Mouse (Mus musculus): Measurements from ENCODE around the gene E2f1. TPM values are rescaled to one million over a fixed set of nuclear protein-coding genes. Genes with fewer than 3 reads are reported as not detected.

E2f1 gene
- polyA plus RNA-seq, 1 experiment from 2014 or later: 5.7 TPM

- Histone ChIP-seq H3K4me3 (ENCODE audit: low read depth, low read length) (no peak overlapping the region), H3K9me3 (ENCODE audit: control insufficient read depth, low read length) (no peaks in the 10 kb centered on the region), H3K9ac (ENCODE audit: low read length) (no peak overlapping the region), H3K4me2 (replicated peaks; ENCODE audit: low read depth) (no peak overlapping the region), H3K27ac (replicated peaks) (no peak overlapping the region), H3K36me3 (ENCODE audit: control insufficient read depth, insufficient read depth, low read length) (peaks cover 8% of the 10 kb centered on the region), H3K4me1 (replicated peaks; ENCODE audit: control insufficient read depth, insufficient read depth) (no peaks in the 10 kb centered on the region), H3K27me3 (ENCODE audit: control insufficient read depth, insufficient read depth, low read length) (no peaks in the 10 kb centered on the region)
- TF ChIP-seq EP300 (optimal IDR thresholded peaks at IDR 0.05) (no peak), CTCF (IDR thresholded peaks at IDR 0.05; ENCODE audit: low read depth) (no peak)
- DNase-seq (ENCODE audit: low spot score) (no peak), ATAC-seq (ENCODE audit: low FRiP score, low TSS enrichment) (no peak)
- 85% methylated on average over 2 of the region's 2 CpGs for WGBS
These were observed 44.4 kb downstream of the E2f1 start for GRCm38 (mm10) chr2:154525285-154525684.

GRCm38 (mm10) chr2:154522334-154522733, 47.4 kb downstream of the E2f1 start:
- ATAC-seq (ENCODE audit: low FRiP score, low TSS enrichment) (no peak), DNase-seq (ENCODE audit: low spot score) (no peak)
- Histone ChIP-seq H3K4me3 (ENCODE audit: low read depth, low read length) (no peak overlapping the region), H3K4me1 (replicated peaks; ENCODE audit: control insufficient read depth, insufficient read depth) (no peaks in the 10 kb centered on the region), H3K27me3 (ENCODE audit: control insufficient read depth, insufficient read depth, low read length) (no peaks in the 10 kb centered on the region), H3K9ac (ENCODE audit: low read length) (no peak overlapping the region), H3K4me2 (replicated peaks; ENCODE audit: low read depth) (no peak overlapping the region), H3K27ac (replicated peaks) (no peak overlapping the region), H3K9me3 (ENCODE audit: control insufficient read depth, low read length) (no peaks in the 10 kb centered on the region), H3K36me3 (ENCODE audit: control insufficient read depth, insufficient read depth, low read length) (peaks cover 5% of the 10 kb centered on the region)
- TF ChIP-seq EP300 (optimal IDR thresholded peaks at IDR 0.05) (no peak), CTCF (IDR thresholded peaks at IDR 0.05; ENCODE audit: low read depth) (no peak)
- WGBS: 92% methylated on average over 5 of the region's 5 CpGs

- no peak overlapping the region for H3K4me3 ChIP-seq (ENCODE audit: low read depth, low read length)
- no peak overlapping the region for H3K27ac ChIP-seq (replicated peaks)
- no peaks in the 10 kb centered on the region for H3K4me1 ChIP-seq (replicated peaks; ENCODE audit: control insufficient read depth, insufficient read depth)
- no peak overlapping the region for H3K4me2 ChIP-seq (replicated peaks; ENCODE audit: low read depth)
- ATAC-seq (ENCODE audit: low FRiP score, low TSS enrichment) (no peak), DNase-seq (ENCODE audit: low spot score) (no peak)
- no peak overlapping the region for H3K9ac ChIP-seq (ENCODE audit: low read length)
- peaks cover 5% of the 10 kb centered on the region for H3K36me3 ChIP-seq (ENCODE audit: control insufficient read depth, insufficient read depth, low read length)
- TF ChIP-seq EP300 (optimal IDR thresholded peaks at IDR 0.05): no peak
- TF ChIP-seq CTCF (IDR thresholded peaks at IDR 0.05; ENCODE audit: low read depth): no peak
- no peaks in the 10 kb centered on the region for H3K9me3 ChIP-seq (ENCODE audit: control insufficient read depth, low read length)
- no peaks in the 10 kb centered on the region for H3K27me3 ChIP-seq (ENCODE audit: control insufficient read depth, insufficient read depth, low read length)
These were observed 48.2 kb downstream of the E2f1 start for GRCm38 (mm10) chr2:154521449-154521848.

GRCm38 (mm10) chr2:154517424-154517823, 52.3 kb downstream of the E2f1 start:
- Histone ChIP-seq H3K4me2 (replicated peaks; ENCODE audit: low read depth) (no peak overlapping the region), H3K9ac (ENCODE audit: low read length) (no peak overlapping the region), H3K27me3 (ENCODE audit: control insufficient read depth, insufficient read depth, low read length) (no peaks in the 10 kb centered on the region), H3K9me3 (ENCODE audit: control insufficient read depth, low read length) (no peaks in the 10 kb centered on the region), H3K27ac (replicated peaks) (no peak overlapping the region), H3K4me1 (replicated peaks; ENCODE audit: control insufficient read depth, insufficient read depth) (no peaks in the 10 kb centered on the region), H3K36me3 (ENCODE audit: control insufficient read depth, insufficient read depth, low read length) (no peaks in the 10 kb centered on the region), H3K4me3 (ENCODE audit: low read depth, low read length) (no peak overlapping the region)
- 85% methylated on average over 5 of the region's 5 CpGs for WGBS
- no peak for TF ChIP-seq EP300 (optimal IDR thresholded peaks at IDR 0.05)
- no peak for TF ChIP-seq CTCF (IDR thresholded peaks at IDR 0.05; ENCODE audit: low read depth)
- DNase-seq (ENCODE audit: low spot score) (no peak), ATAC-seq (ENCODE audit: low FRiP score, low TSS enrichment) (no peak)

- TF ChIP-seq EP300 (optimal IDR thresholded peaks at IDR 0.05) (no peak), CTCF (IDR thresholded peaks at IDR 0.05; ENCODE audit: low read depth) (no peak)
- Histone ChIP-seq H3K4me2 (replicated peaks; ENCODE audit: low read depth) (no peak overlapping the region), H3K4me1 (replicated peaks; ENCODE audit: control insufficient read depth, insufficient read depth) (no peaks in the 10 kb centered on the region), H3K27ac (replicated peaks) (no peak overlapping the region), H3K9me3 (ENCODE audit: control insufficient read depth, low read length) (no peaks in the 10 kb centered on the region), H3K27me3 (ENCODE audit: control insufficient read depth, insufficient read depth, low read length) (no peaks in the 10 kb centered on the region), H3K36me3 (ENCODE audit: control insufficient read depth, insufficient read depth, low read length) (0 out of 2 replicates have a peak, but pooled peaks cover 2% of the 10 kb centered on the region), H3K4me3 (ENCODE audit: low read depth, low read length) (no peak overlapping the region), H3K9ac (ENCODE audit: low read length) (no peak overlapping the region)
- ATAC-seq (ENCODE audit: low FRiP score, low TSS enrichment) (no peak), DNase-seq (ENCODE audit: low spot score) (no peak)
- 71% methylated on average over 3 of the region's 3 CpGs for WGBS
These were observed 52.7 kb downstream of the E2f1 start for GRCm38 (mm10) chr2:154516944-154517343.

- no peaks in the 10 kb centered on the region for H3K27me3 ChIP-seq (ENCODE audit: control insufficient read depth, insufficient read depth, low read length)
- ATAC-seq (ENCODE audit: low FRiP score, low TSS enrichment) (no peak), DNase-seq (ENCODE audit: low spot score) (no peak)
- H3K4me1 ChIP-seq (replicated peaks; ENCODE audit: control insufficient read depth, insufficient read depth): no peaks in the 10 kb centered on the region
- WGBS: 86% methylated on average over 3 of the region's 3 CpGs
- H3K4me2 ChIP-seq (replicated peaks; ENCODE audit: low read depth): no peak overlapping the region
- TF ChIP-seq CTCF (IDR thresholded peaks at IDR 0.05; ENCODE audit: low read depth) (no peak), EP300 (optimal IDR thresholded peaks at IDR 0.05) (no peak)
- H3K9ac ChIP-seq (ENCODE audit: low read length): no peak overlapping the region
- H3K27ac ChIP-seq (replicated peaks): no peak overlapping the region
- H3K9me3 ChIP-seq (ENCODE audit: control insufficient read depth, low read length): no peaks in the 10 kb centered on the region
- H3K4me3 ChIP-seq (ENCODE audit: low read depth, low read length): no peak overlapping the region
- H3K36me3 ChIP-seq (ENCODE audit: control insufficient read depth, insufficient read depth, low read length): peaks cover 5% of the 10 kb centered on the region; the same call in 1 of the 2 replicates
These were observed 59.6 kb downstream of the E2f1 start for GRCm38 (mm10) chr2:154510141-154510540.

Other genes with a start within 250 kb of the E2f1 start
- gene Cdk5rap1, start 196.9 kb downstream of the E2f1 start, polyA plus RNA-seq (2015; fragmentation: Nextera tagmentation; extraction: Ambion mirVana): 6.2 and 25.9 TPM in 2 replicates
- 6.7 and 7.2 TPM in 2 replicates for gene Snta1, start 161.8 kb downstream of the E2f1 start, polyA plus RNA-seq (2015; fragmentation: Nextera tagmentation; extraction: Ambion mirVana)
- gene Cbfa2t2, start 133.4 kb downstream of the E2f1 start, polyA plus RNA-seq (2015; fragmentation: Nextera tagmentation; extraction: Ambion mirVana): 10.3 and 10.4 TPM in 2 replicates
- gene 1700003F12Rik, start 22.8 kb downstream of the E2f1 start, polyA plus RNA-seq (2015; fragmentation: Nextera tagmentation; extraction: Ambion mirVana): 0.87 and 0.89 TPM in 2 replicates
- not detected in 2 replicates for gene Actl10, start 18.1 kb downstream of the E2f1 start, polyA plus RNA-seq (2015; fragmentation: Nextera tagmentation; extraction: Ambion mirVana)
- gene Necab3, start 11.0 kb downstream of the E2f1 start, polyA plus RNA-seq (2015; fragmentation: Nextera tagmentation; extraction: Ambion mirVana): 0.50 and 0.70 TPM in 2 replicates
- gene Pxmp4, start 33.8 kb upstream of the E2f1 start, polyA plus RNA-seq (2015; fragmentation: Nextera tagmentation; extraction: Ambion mirVana): 49.7 and 52.8 TPM in 2 replicates
- gene Zfp341, start 43.4 kb upstream of the E2f1 start, polyA plus RNA-seq (2015; fragmentation: Nextera tagmentation; extraction: Ambion mirVana): 0.27 and 0.45 TPM in 2 replicates
- 0.22 and 0.28 TPM in 2 replicates for gene 4930519P11Rik, start 43.5 kb upstream of the E2f1 start, polyA plus RNA-seq (2015; fragmentation: Nextera tagmentation; extraction: Ambion mirVana)
- gene Chmp4b, start 81.8 kb upstream of the E2f1 start, polyA plus RNA-seq (2015; fragmentation: Nextera tagmentation; extraction: Ambion mirVana): 37.3 and 42.7 TPM in 2 replicates
- gene Gm14214, start 200.1 kb upstream of the E2f1 start, polyA plus RNA-seq (2015; fragmentation: Nextera tagmentation; extraction: Ambion mirVana): not detected in 2 replicates
- 16.8 and 18.7 TPM in 2 replicates for gene Raly, start 221.2 kb upstream of the E2f1 start, polyA plus RNA-seq (2015; fragmentation: Nextera tagmentation; extraction: Ambion mirVana)
- 0.41 and 0.65 TPM in 2 replicates for gene a, start 221.5 kb upstream of the E2f1 start, polyA plus RNA-seq (2015; fragmentation: Nextera tagmentation; extraction: Ambion mirVana)

Data from stomach, postnatal 0 days (tissue).